Mouse (Mus musculus): ENCODE data around the gene Kdm5c. TPM values are rescaled to one million over a fixed set of nuclear protein-coding genes. Genes with fewer than 3 reads are reported as not detected.
"Not testable (repeated sequence)": the region's sequence is repeated elsewhere in the genome, so short reads cannot be mapped to it uniquely, and the experiment has no call there.

Kdm5c gene
- polyA plus RNA-seq (2015; fragmentation: Nextera tagmentation; extraction: Ambion mirVana), result 19.4 and 23.9 TPM in 2 replicates

DNA sequence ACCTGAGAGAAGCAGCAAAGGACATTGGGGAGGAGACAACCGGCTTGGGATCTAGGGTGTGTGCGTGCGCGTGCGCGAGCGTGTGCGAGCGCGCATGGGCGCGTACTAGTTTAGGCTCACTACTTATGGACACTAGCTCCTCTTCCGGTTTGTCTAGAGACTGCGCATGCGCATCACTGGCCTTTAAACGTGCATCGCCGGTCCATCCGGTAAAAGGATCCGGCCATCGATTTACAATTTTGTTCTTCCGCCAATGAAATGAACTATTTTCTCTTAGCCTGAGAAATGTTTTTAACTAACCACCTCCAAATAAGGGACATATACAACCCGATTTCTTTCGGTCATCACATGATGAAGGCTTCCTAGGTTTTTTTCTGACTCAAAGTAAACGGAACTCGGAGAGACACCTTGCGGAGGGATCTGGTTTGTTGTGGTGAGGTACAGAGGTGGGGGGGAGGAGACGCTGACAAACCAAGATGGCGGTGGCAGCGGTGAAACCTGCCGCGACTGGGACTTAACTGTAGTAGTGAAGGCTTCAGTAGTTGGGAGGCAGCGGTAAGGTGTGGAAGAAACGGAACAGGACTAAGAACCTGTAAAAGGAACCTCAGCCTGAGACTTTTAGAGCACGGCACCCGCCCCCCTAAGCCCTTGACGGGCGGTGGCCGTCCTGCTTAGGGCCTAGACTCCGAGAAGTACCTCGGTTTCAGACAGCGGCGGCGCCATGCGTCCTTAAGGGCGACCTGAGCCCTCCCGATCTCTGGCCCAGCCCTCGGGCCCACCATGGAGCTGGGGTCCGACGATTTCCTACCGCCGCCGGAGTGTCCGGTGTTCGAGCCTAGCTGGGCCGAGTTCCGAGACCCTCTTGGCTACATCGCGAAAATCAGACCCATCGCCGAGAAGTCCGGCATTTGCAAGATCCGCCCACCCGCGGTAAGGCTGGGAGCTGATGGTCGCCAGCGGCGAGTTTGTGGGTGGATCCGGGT lies at the start of gene Kdm5c:
Kdm5c (plus strand) TSS at position 240 of the 983 bp plus-strand sequence.
- peak; percentile 97 for DNase-seq (ENCODE audit: low spot score)

DNA sequence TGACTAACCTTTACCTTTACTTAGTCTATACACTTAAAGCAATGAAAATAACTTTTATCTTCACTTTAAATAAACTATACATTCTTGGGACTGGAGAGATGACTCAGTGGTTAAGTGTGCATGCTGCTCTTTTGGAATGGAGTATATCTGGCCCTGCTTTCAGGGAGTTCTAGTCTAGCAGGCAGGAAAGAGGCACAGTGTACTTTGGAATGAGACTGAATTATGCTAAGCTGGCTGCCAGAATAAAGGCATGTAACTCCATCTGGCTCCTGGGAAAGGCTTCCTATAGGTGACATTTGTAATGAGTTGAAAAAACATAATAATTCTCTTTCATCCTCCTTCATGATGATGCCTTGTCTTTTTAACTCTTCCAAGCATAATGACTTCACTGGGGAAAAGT lies 45.7 kb upstream of the Kdm5c start:
- no peak for DNase-seq (ENCODE audit: low spot score)

DNA sequence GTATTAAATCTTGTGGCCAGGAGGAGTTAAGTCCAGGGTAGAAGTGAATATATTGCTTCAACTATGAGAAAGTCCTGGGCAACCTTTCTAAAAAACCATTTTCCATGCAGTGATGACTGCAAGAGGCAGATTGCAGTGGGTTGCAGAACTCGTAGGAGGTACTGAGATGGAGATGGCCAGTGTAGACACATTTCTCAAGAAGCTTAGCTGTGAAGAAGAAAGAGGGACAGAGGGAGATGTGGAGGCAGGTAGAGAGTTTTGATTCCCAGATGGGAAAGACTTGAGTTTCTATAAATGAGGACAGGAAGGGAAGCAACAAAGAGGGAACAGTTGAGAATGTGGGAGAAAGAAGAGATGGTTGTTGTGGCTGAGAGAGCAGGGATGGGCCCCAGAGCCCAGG lies 41.6 kb upstream of the Kdm5c start:
- DNase-seq (ENCODE audit: low spot score), result no peak

DNA sequence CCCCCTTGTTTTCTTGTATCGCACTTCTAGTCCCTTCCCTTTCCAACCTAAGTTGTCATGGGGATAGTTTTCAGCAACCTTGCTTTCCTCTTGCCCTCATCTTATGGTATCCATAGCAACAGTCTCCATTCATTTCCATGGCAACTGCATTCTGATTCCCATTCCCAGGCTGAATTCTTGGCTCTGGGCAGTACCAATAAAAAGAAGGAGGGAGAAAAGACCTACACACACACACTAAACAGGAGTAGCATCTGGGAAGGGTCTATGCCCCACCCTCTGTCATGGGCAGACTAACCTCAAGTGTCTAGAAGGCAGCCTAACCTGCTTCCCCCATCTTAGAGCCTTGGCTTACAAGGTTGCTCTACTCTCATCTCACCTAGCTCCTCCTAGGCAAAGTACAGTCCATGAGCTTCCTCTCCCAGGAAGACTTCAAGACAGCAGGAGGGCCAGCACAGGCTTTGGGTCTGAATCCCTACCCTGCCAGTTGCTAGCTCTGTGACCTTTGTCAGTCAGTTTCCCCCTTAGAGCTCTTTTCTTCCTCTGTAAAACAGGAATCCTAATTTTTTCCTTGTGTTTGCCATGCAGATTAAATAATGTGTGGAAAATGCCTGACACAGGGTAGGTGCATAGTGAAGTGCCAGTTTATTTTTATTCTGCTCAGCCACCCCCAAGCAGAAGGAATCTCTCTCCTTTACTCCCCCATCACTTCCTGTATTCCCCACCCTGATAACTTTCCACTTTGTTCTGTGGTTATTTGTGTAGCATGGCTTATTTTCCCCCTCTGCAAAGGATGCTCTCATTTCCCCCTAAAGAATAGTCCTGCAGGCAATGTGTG lies 34.8 kb upstream of the Kdm5c start:
- no peak for DNase-seq (ENCODE audit: low spot score)

DNA sequence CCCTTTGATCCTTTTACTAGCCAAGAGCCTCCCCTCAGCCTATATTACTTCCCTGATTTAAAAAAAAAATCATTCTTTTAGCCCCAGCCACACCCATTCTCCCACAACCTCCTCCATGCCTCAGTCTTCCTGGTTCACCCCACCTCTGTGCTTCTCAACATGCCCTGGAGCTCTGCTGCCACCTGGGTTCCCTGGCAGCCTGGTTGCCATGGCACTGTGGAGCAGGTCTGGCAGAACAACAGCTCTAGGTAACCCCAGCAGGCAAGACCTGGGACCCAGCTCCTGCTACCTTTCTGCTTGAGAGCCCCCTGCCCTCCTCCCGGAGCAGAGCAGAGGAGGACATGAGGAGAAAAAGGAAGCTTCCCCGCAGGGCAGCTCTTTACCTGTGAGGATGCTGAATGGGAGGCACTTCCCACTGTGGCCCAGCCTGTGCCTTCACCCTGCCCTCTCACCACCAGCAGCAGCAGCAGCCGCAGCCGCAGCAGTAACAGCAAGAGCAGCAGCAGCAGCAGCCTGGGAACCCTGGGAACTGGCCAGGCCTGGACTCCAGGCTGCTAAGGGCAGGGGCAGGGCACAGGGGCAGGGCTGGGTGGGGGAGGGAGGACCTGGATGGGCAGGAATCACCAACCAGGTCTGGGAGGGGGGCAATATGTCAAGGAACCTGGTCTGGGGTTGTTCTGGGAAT lies 30.9 kb upstream of the Kdm5c start:
- DNase-seq (ENCODE audit: low spot score), result no peak

DNA sequence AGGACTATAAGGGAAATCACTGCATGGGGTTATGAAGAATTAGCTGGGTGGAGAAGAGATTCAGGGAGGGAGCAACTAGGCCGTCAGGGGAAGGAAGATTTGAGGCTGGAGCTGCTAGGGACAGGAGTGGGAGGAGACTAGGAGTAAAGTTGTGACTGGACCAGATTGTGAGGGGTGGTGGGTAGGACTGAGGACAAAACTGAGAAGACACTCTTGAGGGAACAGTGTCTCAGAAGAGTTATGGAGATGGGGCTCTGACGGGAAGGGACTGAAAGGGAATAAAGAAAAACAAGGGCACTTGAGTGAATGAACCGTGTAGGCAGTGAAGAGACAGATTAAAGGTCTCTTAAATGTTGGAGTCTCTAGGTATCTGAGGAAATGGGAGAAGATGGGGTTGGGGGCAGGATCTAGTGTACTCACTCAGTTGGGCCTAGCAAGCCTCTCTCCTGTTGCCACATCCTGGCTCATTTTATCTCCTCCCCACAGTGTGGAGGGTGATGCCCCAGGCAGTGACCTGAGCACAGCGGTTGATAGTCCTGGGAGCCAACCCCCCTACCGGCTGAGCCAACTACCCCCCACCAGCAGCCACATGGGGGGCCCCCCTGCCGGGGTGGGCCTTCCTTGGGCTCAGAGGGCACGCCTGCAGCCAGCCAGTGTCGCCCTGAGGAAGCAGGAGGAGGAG lies 30.3 kb upstream of the Kdm5c start:
- DNase-seq (ENCODE audit: low spot score), result no peak

DNA sequence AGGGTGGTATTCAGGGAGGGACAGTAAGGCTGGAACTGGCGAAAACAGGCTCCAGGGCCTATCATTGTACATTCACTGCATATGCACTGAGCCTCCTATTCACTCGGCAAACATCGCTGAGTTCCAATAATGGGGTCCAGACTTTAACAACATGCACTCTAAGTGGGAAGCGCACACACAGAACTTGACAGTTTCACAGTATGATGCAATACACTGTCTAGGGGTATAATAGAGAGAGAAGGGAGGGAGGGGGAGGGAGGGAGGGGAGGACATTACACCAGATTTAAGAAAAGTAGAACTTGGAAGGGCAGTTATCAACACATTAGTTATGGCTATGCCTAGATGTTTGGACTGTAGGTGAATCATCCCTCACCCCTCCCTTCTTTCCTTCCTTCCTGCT lies 29.6 kb upstream of the Kdm5c start:
- no peak for DNase-seq (ENCODE audit: low spot score)

DNA sequence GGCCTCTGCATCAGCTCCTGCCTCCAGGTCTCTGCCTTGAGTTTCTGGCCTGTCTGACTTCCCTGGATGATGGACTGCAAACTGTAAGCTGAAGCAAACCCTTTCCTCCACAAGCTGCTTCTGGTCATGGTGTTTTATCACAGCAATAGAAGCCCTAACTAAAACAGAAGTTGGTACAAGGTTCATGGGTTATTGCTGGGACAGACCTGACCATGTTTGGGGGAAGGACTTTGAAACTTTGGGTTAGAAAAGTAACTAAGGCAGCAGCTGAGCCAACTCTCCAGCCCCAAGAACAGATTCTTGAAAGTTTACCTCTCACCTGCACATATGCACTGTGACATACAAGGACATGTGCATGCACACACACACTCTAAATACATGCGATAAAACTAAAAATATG lies 27.3 kb upstream of the Kdm5c start:
- DNase-seq (ENCODE audit: low spot score), result no peak

DNA sequence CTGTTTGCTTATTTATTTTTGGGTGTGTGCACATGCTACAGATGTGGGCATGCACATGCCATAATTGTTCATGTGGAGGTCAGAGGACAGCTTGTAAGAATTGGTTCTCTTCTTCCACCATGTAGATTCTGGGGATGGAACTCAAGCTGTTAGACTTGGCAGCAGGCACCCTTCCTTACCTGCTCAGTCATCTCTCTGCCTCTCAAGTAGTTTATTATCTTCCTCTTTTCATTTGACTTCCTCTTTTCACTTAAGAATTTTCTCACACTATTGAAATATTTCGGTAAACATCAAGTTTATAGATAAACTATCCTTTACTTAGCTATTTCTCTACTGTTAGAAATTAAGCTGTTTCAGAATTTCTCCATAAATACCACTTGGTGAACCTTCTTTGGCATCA lies 18.1 kb upstream of the Kdm5c start:
- DNase-seq (ENCODE audit: low spot score), result no peak

DNA sequence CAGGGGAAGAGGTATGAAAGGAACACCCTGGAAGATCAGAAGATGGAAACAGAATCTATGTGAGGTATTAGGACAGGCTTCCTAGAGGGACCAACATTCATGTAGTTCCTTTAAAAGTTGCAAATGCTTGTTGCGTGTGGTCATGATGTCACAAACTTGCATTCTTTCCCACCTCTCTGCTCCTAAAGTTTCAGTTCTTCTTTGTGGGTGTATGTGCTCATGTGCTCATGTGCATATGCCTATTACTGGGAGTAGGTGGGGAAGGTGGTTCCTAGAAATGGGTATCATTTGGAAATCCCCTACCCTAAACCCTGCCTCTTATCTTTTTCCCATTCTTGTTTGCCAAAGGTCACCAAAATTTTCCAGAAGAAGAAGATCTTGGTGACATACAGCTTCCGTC lies 14.3 kb upstream of the Kdm5c start:
- DNase-seq (ENCODE audit: low spot score), result no peak

DNA sequence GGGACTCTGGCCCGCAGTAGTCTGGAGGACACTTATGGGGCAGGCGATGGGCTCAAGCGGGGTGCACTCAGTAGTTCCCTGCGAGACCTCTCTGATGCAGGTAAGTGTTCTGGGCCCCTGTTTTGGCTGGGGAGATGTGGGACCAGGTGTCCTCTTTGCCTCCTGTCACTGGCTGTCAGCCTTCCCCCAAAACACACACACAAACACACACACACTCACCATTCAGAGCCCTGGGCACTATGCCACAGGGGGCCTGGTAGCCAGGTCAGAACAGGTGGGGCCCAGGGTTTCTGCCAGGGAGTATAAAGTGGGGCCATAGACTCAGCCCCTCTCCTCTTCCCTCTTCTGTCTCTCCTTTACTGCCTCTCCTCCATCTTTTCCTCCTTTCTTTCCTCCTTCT lies 11.1 kb upstream of the Kdm5c start:
- DNase-seq (ENCODE audit: low spot score), result no peak

DNA sequence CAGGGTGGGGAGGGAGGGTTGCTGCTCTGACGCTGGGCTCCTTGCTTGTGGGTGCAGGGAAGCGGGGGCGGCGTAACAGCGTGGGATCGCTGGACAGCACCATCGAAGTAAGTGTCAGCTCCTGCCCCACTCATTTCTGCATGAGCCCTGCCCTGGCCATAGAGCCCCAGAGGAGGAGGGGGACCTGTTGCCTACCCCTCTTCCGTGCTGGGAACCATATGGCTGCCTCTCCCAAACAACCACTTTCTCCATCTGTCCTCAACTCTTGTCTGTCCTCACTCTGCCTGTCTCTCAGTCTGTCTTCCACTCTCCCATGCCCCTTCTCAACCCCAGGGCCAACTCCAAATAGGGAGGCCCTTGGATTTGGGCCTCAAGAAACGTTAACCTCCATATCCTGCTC lies 10.6 kb upstream of the Kdm5c start:
- DNase-seq (ENCODE audit: low spot score), result no peak

DNA sequence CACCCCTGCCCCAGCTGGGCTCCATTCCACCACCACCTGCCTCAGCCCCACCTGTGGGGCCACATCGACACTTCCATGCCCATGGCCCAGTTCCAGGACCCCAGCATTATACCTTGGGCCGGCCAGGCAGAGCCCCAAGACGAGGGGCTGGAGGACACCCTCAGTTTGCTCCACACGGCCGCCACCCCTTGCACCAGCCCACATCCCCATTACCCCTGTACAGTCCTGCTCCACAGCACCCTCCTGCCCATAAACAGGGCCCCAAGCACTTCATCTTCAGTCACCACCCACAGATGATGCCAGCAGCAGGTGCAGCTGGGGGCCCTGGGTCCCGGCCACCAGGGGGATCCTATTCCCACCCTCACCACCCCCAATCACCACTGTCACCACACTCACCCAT lies 9.5 kb upstream of the Kdm5c start:
- DNase-seq (ENCODE audit: low spot score), result no peak

DNA sequence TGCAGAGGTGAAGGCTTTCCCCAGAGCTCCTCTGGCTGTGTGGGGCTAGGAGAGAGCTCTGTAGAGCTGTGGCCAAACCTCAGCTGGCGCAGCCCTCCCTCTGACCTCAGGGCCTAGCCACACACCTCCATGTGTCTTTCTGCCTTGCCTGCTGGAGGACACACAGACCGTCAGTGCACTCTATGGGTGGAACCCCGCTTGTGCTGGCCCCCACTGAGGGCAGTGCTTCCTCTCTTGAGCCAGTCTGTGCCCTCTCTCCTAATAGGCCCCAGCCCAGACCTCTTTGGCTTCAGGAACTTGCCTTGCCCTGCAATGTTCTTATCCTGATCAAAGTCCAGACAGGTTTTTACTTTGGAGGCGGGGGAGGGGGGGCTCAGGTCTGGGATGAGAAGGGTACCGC lies 8.5 kb upstream of the Kdm5c start:
- DNase-seq (ENCODE audit: low spot score), result no peak

DNA sequence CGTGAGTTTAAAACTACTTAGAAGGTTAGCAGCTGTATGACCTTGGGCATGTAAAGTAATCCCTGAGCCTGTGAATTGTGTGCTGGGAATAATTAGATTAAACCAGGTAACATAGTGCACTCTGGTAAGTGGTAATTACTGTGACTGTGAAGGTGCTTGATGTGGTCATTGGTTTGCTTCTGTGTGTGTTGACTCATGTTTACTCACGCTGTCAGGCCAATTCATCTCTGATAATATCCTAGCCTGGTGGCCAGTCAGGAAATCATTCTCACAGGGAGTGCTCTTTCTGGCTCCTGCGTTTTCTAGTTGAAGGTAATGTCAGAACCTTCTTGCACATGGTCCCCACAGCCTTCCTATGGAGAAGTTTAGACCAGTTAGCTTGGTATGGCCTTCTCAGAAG lies 1.3 kb downstream of the Kdm5c start:
- peak; percentile 7 for DNase-seq (ENCODE audit: low spot score)

DNA sequence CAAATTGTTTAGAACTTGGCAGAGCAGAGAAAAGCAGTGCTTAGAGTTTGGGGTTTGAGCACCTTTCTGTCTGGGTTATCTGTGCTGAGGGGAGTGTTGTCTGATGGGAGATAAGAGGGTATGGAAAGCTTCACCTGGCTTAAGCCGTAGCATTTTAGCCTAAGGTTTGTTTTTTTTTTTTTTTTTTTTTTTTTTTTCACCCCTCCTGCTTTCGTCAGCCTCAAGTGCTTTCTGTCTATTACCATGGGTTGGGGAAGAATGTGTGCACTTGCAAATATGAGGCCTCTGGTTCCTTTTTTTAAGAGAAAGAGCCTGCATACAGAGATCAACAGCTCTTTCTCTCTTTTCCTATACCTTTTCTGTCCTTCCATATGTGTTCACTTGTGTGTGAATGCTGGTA lies 2.9 kb downstream of the Kdm5c start:
- no peak for DNase-seq (ENCODE audit: low spot score)

DNA sequence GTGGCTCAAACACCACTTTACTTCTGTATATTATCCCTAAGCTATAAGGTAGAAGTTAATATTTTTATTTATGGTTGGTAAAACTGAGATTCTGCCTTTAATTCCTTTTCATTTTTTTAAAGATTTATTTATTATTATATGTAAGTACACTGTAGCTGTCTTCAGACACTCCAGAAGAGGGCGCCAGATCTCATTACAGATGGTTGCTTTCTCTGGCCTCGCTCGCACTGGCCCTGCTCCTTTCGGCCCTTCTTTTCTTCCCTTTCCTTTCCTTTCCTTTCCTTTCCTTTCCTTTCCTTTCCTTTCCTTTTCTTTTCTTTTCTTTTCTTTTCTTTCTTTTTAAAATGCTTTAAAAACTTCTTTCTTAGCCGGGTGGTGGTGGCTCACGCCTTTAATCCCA lies 10.3 kb downstream of the Kdm5c start:
- not testable (repeated sequence) for DNase-seq (ENCODE audit: low spot score)

DNA sequence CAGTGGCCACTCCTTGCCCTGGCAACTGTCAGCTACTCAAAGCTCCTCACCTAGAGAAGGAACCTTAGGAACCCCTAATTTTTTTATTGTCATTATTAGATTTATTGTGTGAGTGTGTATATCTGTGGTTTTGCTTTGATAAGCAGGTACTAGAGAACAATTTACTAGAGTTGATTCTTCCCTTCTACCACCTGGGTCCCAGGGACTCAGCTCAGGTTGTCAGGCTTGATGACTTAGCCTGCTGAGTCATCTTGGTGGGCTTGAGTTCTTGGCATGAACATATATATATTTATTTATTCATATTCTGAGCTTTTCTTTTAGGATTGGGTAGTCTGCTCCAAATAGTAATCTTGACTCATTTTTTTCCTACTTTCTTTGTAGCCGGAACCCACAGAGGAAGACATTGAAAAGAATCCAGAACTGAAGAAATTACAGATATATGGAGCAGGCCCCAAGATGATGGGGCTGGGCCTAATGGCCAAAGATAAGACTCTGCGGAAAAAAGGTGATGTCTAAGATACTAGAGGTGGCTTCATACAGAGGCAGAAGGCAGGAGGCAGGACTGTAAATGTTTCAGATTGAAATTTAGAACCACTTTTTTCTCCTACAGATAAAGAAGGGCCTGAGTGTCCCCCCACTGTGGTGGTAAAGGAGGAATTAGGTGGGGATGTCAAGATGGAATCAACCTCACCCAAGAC lies 11.8 kb downstream of the Kdm5c start:
- no peak for DNase-seq (ENCODE audit: low spot score)

DNA sequence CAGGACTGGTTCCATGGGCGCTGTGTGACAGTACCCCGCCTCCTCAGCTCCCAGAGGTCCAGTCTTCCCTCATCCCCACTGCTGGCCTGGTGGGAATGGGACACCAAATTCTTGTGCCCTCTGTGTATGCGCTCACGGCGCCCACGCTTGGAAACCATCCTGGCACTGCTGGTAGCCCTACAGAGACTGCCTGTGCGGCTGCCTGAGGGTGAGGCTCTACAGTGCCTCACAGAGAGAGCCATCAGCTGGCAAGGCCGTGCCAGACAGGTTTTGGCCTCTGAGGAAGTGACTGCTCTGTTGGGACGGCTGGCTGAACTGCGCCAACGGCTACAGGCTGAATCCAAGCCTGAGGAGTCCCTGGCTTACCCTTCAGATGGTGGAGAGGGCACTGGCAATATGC lies 38.4 kb downstream of the Kdm5c start:
- no peak for DNase-seq (ENCODE audit: low spot score)

DNA sequence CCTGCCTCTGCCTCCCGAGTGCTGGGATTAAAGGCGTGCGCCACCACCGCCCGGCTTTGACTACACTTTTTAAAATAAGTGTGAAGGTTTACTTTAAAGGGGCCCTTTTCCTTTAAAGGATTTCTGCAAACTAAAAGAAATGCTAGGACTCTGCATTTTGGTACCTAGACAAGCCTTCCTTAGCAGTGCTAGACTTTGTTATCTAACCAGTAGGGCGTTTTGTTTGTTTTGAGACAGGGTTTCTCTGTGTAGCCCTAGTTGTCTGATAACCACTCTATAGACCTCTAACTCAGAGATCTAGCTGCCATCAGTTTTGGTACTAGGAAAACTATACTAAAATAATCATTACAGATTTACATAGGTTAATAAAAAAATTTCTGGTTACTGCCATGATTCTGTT lies 46.6 kb downstream of the Kdm5c start:
- no peak for DNase-seq (ENCODE audit: low spot score)

DNA sequence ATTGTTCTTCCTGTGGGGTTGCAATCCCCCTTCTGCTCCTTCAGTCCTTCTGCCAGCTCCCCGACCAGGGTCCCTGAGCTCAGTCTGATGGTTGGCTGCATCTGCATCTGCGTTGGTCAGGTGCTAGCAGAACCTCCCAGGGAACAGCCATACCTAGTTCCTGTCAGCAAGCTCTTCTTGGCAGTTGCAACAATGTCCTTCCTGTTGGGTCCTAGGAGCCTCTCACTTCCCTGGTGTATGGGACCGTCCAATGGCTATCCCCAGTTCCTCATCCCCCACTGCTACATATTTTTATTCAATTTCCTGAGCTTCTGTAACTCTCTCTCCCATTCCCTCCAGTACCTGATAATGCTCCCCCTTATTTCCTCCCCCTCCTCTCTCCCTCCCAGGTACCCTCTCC lies 51.9 kb downstream of the Kdm5c start:
- DNase-seq (ENCODE audit: low spot score), result no peak
